Mouse (Mus musculus) stomach, adult 2 months (tissue): ENCODE results near the gene Akt1s1. TPM values are rescaled to one million over a fixed set of nuclear protein-coding genes. Genes with fewer than 3 reads are reported as not detected.

Experiments
- polyA plus RNA-seq: library from polyadenylated mRNA; depleted of rRNA; stranded (reverse); fragments of >200 nt; gene quantifications from 2 replicates; pipeline ENCODE4 v1.2.3, GENCODE M21; 2012; rRNA removed

The Akt1s1 gene
- 92.9 and 317 TPM in 2 replicates for polyA plus RNA-seq

GRCm38 (mm10) chr7:44848561-44849415 lies at the start of gene Akt1s1, which contains the start of gene Tbc1d17:
Gene Akt1s1, plus strand, starts transcription at chr7:44848991.
Gene Tbc1d17, minus strand, starts transcription at chr7:44849079.

GRCm38 (mm10) chr7:44815721-44816469 lies 32.9 kb upstream of the Akt1s1 start, which contains the start of the genes Nup62 and Il4i1:
Gene Nup62, plus strand, starts transcription at chr7:44816088.
Gene Il4i1, plus strand, starts transcription at chr7:44816387.

GRCm38 (mm10) chr7:44816470-44817021 lies 32.2 kb upstream of the Akt1s1 start, which contains the start of gene Atf5:
Gene Atf5, minus strand, starts transcription at chr7:44816658.

GRCm38 (mm10) chr7:44857042-44857552 lies 8.3 kb downstream of the Akt1s1 start, which contains the start of gene Pnkp:
Gene Pnkp, plus strand, starts transcription at chr7:44857139.

GRCm38 (mm10) chr7:44869697-44870528 lies 21.1 kb downstream of the Akt1s1 start, which contains the start of gene Ptov1:
Gene Ptov1, minus strand, starts transcription at chr7:44869788.

GRCm38 (mm10) chr7:44892276-44892921 lies 43.6 kb downstream of the Akt1s1 start, which contains the start of gene Med25:
Gene Med25, minus strand, starts transcription at chr7:44892712.

GRCm38 (mm10) chr7:44895593-44896434 lies 47.0 kb downstream of the Akt1s1 start, which contains the start of gene Fuz:
Gene Fuz, plus strand, starts transcription at chr7:44896079.

Other genes with a start within 250 kb of the Akt1s1 start
- gene Myh14, start 178.1 kb upstream of the Akt1s1 start, polyA plus RNA-seq, result 37.3 and 39.8 TPM in 2 replicates
- not detected in 2 replicates for gene Izumo2, start 140.2 kb upstream of the Akt1s1 start, polyA plus RNA-seq
- 12.6 and 15.6 TPM in 2 replicates for gene Vrk3, start 100.6 kb upstream of the Akt1s1 start, polyA plus RNA-seq
- 0.02 TPM in 1 of 2 replicates, not detected in the other for gene Zfp473, start 97.9 kb upstream of the Akt1s1 start, polyA plus RNA-seq
- gene Nup62, start 32.9 kb upstream of the Akt1s1 start, polyA plus RNA-seq, result 35.4 and 38.0 TPM in 2 replicates
- gene Il4i1, start 32.6 kb upstream of the Akt1s1 start, polyA plus RNA-seq, result 1.5 and 4.5 TPM in 2 replicates
- 166 and 337 TPM in 2 replicates for gene Atf5, start 32.3 kb upstream of the Akt1s1 start, polyA plus RNA-seq
- gene Tbc1d17, start 88 bp downstream of the Akt1s1 start, polyA plus RNA-seq, result 50.9 and 54.2 TPM in 2 replicates
- 25.5 and 34.7 TPM in 2 replicates for gene Pnkp, start 8.1 kb downstream of the Akt1s1 start, polyA plus RNA-seq
- gene Ptov1, start 20.8 kb downstream of the Akt1s1 start, polyA plus RNA-seq, result 136 and 176 TPM in 2 replicates
- 129 and 224 TPM in 2 replicates for gene Med25, start 43.7 kb downstream of the Akt1s1 start, polyA plus RNA-seq
- gene Fuz, start 47.1 kb downstream of the Akt1s1 start, polyA plus RNA-seq, result 47.7 and 54.0 TPM in 2 replicates
- gene Ap2a1, start 80.5 kb downstream of the Akt1s1 start, polyA plus RNA-seq, result 46.2 and 50.4 TPM in 2 replicates
- gene Tsks, start 94.2 kb downstream of the Akt1s1 start, polyA plus RNA-seq, result not detected in 2 replicates
- 8.3 and 10.7 TPM in 2 replicates for gene Cpt1c, start 125.9 kb downstream of the Akt1s1 start, polyA plus RNA-seq
- gene Prmt1, start 137.6 kb downstream of the Akt1s1 start, polyA plus RNA-seq, result 35.4 and 37.3 TPM in 2 replicates
- 42.0 and 48.4 TPM in 2 replicates for gene Irf3, start 148.7 kb downstream of the Akt1s1 start, polyA plus RNA-seq
- gene Bcl2l12, start 149.7 kb downstream of the Akt1s1 start, polyA plus RNA-seq, result 15.0 and 16.7 TPM in 2 replicates
- gene Scaf1, start 167.4 kb downstream of the Akt1s1 start, polyA plus RNA-seq, result 39.9 and 41.0 TPM in 2 replicates
- gene Rras, start 169.0 kb downstream of the Akt1s1 start, polyA plus RNA-seq, result 83.5 and 105 TPM in 2 replicates
- 6.7 and 6.9 TPM in 2 replicates for gene Prr12, start 203.9 kb downstream of the Akt1s1 start, polyA plus RNA-seq
- gene Nosip, start 213.4 kb downstream of the Akt1s1 start, polyA plus RNA-seq, result 34.9 and 38.4 TPM in 2 replicates
- 87.1 and 134 TPM in 2 replicates for gene Prrg2, start 213.7 kb downstream of the Akt1s1 start, polyA plus RNA-seq
- 91.6 and 110 TPM in 2 replicates for gene Rcn3, start 243.2 kb downstream of the Akt1s1 start, polyA plus RNA-seq